Mouse (Mus musculus) midbrain, embryonic 13.5 days (tissue): Measurements from ENCODE around the gene Gm17728. TPM values are rescaled to one million over a fixed set of nuclear protein-coding genes. Genes with fewer than 3 reads are reported as not detected.

Experiments
- polyA plus RNA-seq: library from polyadenylated mRNA; unstranded; fragments of >200 nt; fragmentation: Nextera tagmentation; extraction: Ambion mirVana; gene quantifications from 2 replicates; pipeline ENCODE4 v1.2.1, GENCODE M21; 2015

The Gm17728 gene
- polyA plus RNA-seq, 1 experiment from 2014 or later: not detected

Other genes with a start within 250 kb of the Gm17728 start
- gene Pabpc6, start 247.7 kb downstream of the Gm17728 start, polyA plus RNA-seq: not detected in 2 replicates